Mouse (Mus musculus): ENCODE results near the gene Gli3. TPM values are rescaled to one million over a fixed set of nuclear protein-coding genes. Genes with fewer than 3 reads are reported as not detected.

The Gli3 gene
- polyA plus RNA-seq, 1 experiment, result 24.7 TPM

DNA sequence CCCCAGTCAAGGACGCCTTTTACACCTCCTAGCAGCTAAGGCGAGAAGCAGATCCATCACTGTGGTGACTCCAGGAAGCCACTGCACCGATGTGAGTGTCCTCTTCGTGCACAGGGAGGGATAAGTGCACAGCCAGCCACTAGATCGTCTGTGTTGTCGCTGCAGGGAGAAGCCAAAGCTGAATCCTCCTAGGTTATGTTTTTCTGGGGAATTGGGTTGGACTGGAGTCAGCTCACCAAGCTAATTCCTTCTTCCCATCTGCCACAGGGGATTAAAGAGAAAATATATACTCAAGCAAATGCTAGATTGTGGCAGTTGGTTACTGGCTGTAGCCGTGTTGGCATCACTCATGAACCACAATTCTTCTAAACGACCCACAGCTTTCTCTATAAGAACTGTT is 61.2 kb downstream of the Gli3 start:
- Histone ChIP-seq H3K9ac (ENCODE audit: low read depth, poor library complexity, severe bottlenecking) (no peak overlapping the region), H3K9me3 (replicated peaks; ENCODE audit: control insufficient read depth, insufficient read depth, low read length, poor library complexity, severe bottlenecking) (no peaks in the 10 kb centered on the region), H3K36me3 (ENCODE audit: control insufficient read depth, insufficient read depth, low read length, poor library complexity, severe bottlenecking) (no peaks in the 10 kb centered on the region), H3K27ac (ENCODE audit: insufficient read depth, low read length) (no peak overlapping the region), H3K4me1 (ENCODE audit: control insufficient read depth, insufficient read depth, low read length) (no peaks in the 10 kb centered on the region), H3K4me3 (ENCODE audit: low read depth, low read length) (no peak overlapping the region), H3K27me3 (ENCODE audit: control insufficient read depth, insufficient read depth, low read length, poor library complexity, severe bottlenecking) (no peaks in the 10 kb centered on the region)
- TF ChIP-seq POLR2A (IDR thresholded peaks at IDR 0.05; ENCODE audit: insufficient read depth, low read length), result no peak
- TF ChIP-seq CTCF (IDR thresholded peaks at IDR 0.05; ENCODE audit: low read depth, low read length), result no peak
- no peak for TF ChIP-seq EP300 (IDR thresholded peaks at IDR 0.05; ENCODE audit: insufficient read depth, low read depth, low read length)

DNA sequence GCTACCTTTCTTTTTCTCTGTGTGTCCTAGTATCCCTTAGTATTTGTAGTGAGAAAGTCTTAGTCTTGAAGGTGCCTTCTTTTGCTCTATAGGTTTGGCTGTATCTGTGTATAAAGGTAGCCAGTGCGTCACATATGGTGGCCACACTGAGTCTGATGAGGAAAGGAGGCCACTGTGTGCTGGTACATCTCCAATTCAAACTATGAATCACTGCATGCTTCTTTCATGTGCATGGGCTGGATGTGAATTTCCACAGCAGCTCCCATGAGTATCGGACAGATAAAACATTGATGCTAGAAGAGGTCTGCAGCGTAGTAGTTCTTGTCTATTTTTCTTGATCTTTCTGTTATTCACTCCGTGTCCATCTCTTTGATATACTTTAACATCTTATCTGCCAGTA is 63.7 kb downstream of the Gli3 start:
- TF ChIP-seq EP300 (IDR thresholded peaks at IDR 0.05; ENCODE audit: insufficient read depth, low read depth, low read length) (no peak), POLR2A (IDR thresholded peaks at IDR 0.05; ENCODE audit: insufficient read depth, low read length) (no peak)

DNA sequence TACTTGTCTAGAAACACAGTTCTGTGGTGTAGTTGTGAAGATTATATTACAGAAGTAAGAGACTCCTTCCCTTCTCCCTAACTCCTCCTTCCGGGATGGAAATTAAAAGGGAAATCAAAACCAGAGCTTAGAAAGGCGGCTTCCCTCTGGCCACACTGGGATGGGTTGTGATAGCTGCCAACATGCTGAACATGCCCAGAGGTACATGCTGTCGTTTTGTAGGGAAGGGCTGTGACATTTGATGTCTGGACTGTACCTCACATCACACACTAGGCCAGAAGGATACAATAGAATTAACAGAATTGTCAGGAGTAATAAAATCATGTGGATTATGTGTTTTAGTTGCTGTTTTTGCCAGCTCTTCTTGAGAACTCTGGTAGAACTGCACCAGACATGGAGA is 68.5 kb downstream of the Gli3 start:
- no peaks in the 10 kb centered on the region for H3K4me1 ChIP-seq (ENCODE audit: control insufficient read depth, insufficient read depth, low read length)
- H3K4me3 ChIP-seq (ENCODE audit: low read depth, low read length), result no peak overlapping the region
- no peak for TF ChIP-seq EP300 (IDR thresholded peaks at IDR 0.05; ENCODE audit: insufficient read depth, low read depth, low read length)
- TF ChIP-seq CTCF (IDR thresholded peaks at IDR 0.05; ENCODE audit: low read depth, low read length), result no peak
- TF ChIP-seq POLR2A (IDR thresholded peaks at IDR 0.05; ENCODE audit: insufficient read depth, low read length), result no peak
- no peaks in the 10 kb centered on the region for H3K9me3 ChIP-seq (replicated peaks; ENCODE audit: control insufficient read depth, insufficient read depth, low read length, poor library complexity, severe bottlenecking)
- no peaks in the 10 kb centered on the region for H3K27me3 ChIP-seq (ENCODE audit: control insufficient read depth, insufficient read depth, low read length, poor library complexity, severe bottlenecking)
- no peak overlapping the region for H3K9ac ChIP-seq (ENCODE audit: low read depth, poor library complexity, severe bottlenecking)
- H3K27ac ChIP-seq (ENCODE audit: insufficient read depth, low read length), result no peak overlapping the region
- H3K36me3 ChIP-seq (ENCODE audit: control insufficient read depth, insufficient read depth, low read length, poor library complexity, severe bottlenecking), result no peaks in the 10 kb centered on the region

More for the DNA sequence above, 63.7 kb downstream of the Gli3 start:
- Histone ChIP-seq H3K4me3 (ENCODE audit: low read depth, low read length) (no peak overlapping the region), H3K9me3 (replicated peaks; ENCODE audit: control insufficient read depth, insufficient read depth, low read length, poor library complexity, severe bottlenecking) (no peaks in the 10 kb centered on the region), H3K36me3 (ENCODE audit: control insufficient read depth, insufficient read depth, low read length, poor library complexity, severe bottlenecking) (no peaks in the 10 kb centered on the region), H3K9ac (ENCODE audit: low read depth, poor library complexity, severe bottlenecking) (no peak overlapping the region), H3K27me3 (ENCODE audit: control insufficient read depth, insufficient read depth, low read length, poor library complexity, severe bottlenecking) (no peaks in the 10 kb centered on the region), H3K27ac (ENCODE audit: insufficient read depth, low read length) (no peak overlapping the region), H3K4me1 (ENCODE audit: control insufficient read depth, insufficient read depth, low read length) (no peaks in the 10 kb centered on the region)

DNA sequence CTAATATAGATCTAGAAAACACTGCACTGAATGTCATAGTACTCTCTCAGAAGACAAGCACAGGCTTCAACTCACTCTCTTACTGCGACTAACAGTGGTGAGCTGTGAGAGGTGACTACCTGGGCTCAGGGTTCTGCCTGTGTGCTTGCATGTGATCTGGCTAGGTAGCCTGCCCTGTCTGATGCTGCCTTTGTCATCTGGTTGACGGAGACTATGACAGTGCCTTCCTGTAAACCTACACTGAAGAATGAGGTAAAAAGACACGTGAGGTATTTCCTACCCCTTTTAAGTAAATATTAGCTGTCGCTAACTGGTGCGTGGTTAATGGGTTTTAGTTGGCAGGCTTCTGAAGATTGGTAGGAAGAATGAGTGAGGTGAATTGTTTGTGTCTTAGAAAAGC is 74.2 kb downstream of the Gli3 start:
- TF ChIP-seq POLR2A (IDR thresholded peaks at IDR 0.05; ENCODE audit: insufficient read depth, low read length) (no peak), CTCF (IDR thresholded peaks at IDR 0.05; ENCODE audit: low read depth, low read length) (no peak), EP300 (IDR thresholded peaks at IDR 0.05; ENCODE audit: insufficient read depth, low read depth, low read length) (no peak)
- Histone ChIP-seq H3K9me3 (replicated peaks; ENCODE audit: control insufficient read depth, insufficient read depth, low read length, poor library complexity, severe bottlenecking) (no peaks in the 10 kb centered on the region), H3K4me1 (ENCODE audit: control insufficient read depth, insufficient read depth, low read length) (no peaks in the 10 kb centered on the region), H3K27ac (ENCODE audit: insufficient read depth, low read length) (no peak overlapping the region), H3K27me3 (ENCODE audit: control insufficient read depth, insufficient read depth, low read length, poor library complexity, severe bottlenecking) (no peaks in the 10 kb centered on the region), H3K4me3 (ENCODE audit: low read depth, low read length) (no peak overlapping the region), H3K36me3 (ENCODE audit: control insufficient read depth, insufficient read depth, low read length, poor library complexity, severe bottlenecking) (no peaks in the 10 kb centered on the region), H3K9ac (ENCODE audit: low read depth, poor library complexity, severe bottlenecking) (no peak overlapping the region)

DNA sequence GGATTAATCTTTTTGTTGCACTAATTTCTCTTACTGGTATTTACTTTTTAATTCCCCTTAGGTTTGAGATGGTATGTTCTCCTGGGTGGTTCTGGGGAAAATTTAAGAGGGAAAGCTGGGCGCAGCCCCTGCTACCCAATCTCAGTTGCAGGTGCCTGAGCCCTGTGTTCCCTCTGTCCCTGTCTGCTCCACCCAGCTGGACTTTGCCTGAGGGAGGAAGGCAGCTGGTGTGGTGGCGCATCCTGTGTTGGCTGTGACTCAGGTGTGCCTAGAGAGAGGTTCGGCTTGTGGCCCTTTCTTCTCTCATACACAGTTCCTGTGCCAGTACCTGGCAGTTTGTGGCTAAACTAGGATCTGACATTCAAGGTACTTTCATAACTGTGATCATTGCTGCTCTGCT is 74.6 kb downstream of the Gli3 start:
- Histone ChIP-seq H3K9ac (ENCODE audit: low read depth, poor library complexity, severe bottlenecking) (no peak overlapping the region), H3K27ac (ENCODE audit: insufficient read depth, low read length) (no peak overlapping the region), H3K4me3 (ENCODE audit: low read depth, low read length) (no peak overlapping the region), H3K27me3 (ENCODE audit: control insufficient read depth, insufficient read depth, low read length, poor library complexity, severe bottlenecking) (no peaks in the 10 kb centered on the region), H3K36me3 (ENCODE audit: control insufficient read depth, insufficient read depth, low read length, poor library complexity, severe bottlenecking) (no peaks in the 10 kb centered on the region), H3K9me3 (replicated peaks; ENCODE audit: control insufficient read depth, insufficient read depth, low read length, poor library complexity, severe bottlenecking) (no peaks in the 10 kb centered on the region), H3K4me1 (ENCODE audit: control insufficient read depth, insufficient read depth, low read length) (no peaks in the 10 kb centered on the region)
- no peak for TF ChIP-seq CTCF (IDR thresholded peaks at IDR 0.05; ENCODE audit: low read depth, low read length)
- no peak for TF ChIP-seq POLR2A (IDR thresholded peaks at IDR 0.05; ENCODE audit: insufficient read depth, low read length)
- TF ChIP-seq EP300 (IDR thresholded peaks at IDR 0.05; ENCODE audit: insufficient read depth, low read depth, low read length), result no peak

DNA sequence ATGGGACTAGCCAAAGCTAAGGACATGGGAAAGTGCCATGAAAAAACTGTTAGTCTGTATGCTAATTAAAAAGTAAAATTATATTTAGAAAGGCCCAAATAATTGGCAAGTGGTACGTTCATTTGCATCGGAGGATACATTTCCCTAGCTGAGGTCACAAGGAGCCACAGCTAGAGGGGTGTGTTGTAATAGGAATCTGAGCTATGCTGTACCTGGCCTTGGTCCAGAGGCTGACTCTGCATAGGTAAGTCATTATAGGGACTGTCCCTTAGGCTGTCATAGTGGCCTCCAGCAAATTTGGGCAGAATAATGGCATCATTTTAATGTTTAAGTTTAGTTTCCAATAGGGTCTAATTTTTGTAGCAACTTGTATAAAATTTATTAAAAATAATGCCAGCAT is 75.4 kb downstream of the Gli3 start:
- no peak overlapping the region for H3K9ac ChIP-seq (ENCODE audit: low read depth, poor library complexity, severe bottlenecking)
- H3K36me3 ChIP-seq (ENCODE audit: control insufficient read depth, insufficient read depth, low read length, poor library complexity, severe bottlenecking), result no peaks in the 10 kb centered on the region
- TF ChIP-seq EP300 (IDR thresholded peaks at IDR 0.05; ENCODE audit: insufficient read depth, low read depth, low read length), result no peak
- TF ChIP-seq CTCF (IDR thresholded peaks at IDR 0.05; ENCODE audit: low read depth, low read length), result no peak
- no peak for TF ChIP-seq POLR2A (IDR thresholded peaks at IDR 0.05; ENCODE audit: insufficient read depth, low read length)
- no peaks in the 10 kb centered on the region for H3K9me3 ChIP-seq (replicated peaks; ENCODE audit: control insufficient read depth, insufficient read depth, low read length, poor library complexity, severe bottlenecking)
- no peaks in the 10 kb centered on the region for H3K27me3 ChIP-seq (ENCODE audit: control insufficient read depth, insufficient read depth, low read length, poor library complexity, severe bottlenecking)
- H3K4me1 ChIP-seq (ENCODE audit: control insufficient read depth, insufficient read depth, low read length), result no peaks in the 10 kb centered on the region
- no peak overlapping the region for H3K27ac ChIP-seq (ENCODE audit: insufficient read depth, low read length)
- H3K4me3 ChIP-seq (ENCODE audit: low read depth, low read length), result no peak overlapping the region
